Mouse (Mus musculus): ENCODE results near the gene Tbrg4.
A peak's percentile ranks its signal among the peaks of the same experiment; 100 is the strongest.

Tbrg4 gene

GRCm38 (mm10) chr11:6615250-6616205 is 10.3 kb downstream of the Tbrg4 start:
- DNase-seq, result no peak

GRCm38 (mm10) chr11:6605491-6606399 is 20.1 kb downstream of the Tbrg4 start, which contains the start of gene Nacad:
Nacad (minus strand) TSS chr11:6606053.
- DNase-seq, result no peak

DNA sequence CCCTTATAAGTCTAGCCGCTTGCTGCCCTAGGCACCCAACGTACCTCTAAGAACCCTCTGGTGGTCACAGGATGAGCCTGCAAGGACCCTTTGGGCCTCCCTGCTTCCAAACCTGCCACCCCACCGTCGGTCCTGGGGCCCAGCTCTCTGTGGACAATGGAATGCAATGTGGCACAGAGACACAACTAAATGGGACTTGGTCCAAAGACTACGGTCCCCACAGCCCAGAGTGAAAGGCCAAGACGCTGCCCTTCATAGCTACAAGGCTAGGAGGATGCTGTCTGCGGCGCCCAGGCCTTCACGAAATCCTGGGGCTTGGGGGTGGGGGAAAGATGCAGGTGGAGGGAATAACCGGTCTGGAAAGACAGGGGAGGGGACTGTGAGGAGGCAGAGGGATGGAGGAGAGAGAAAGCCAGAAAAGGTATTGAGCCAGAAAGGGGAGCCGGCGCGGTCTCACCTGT is 20.8 kb downstream of the Tbrg4 start:
- no peak for DNase-seq

GRCm38 (mm10) chr11:6604604-6604936 is 21.3 kb downstream of the Tbrg4 start:
- no peak for DNase-seq

DNA sequence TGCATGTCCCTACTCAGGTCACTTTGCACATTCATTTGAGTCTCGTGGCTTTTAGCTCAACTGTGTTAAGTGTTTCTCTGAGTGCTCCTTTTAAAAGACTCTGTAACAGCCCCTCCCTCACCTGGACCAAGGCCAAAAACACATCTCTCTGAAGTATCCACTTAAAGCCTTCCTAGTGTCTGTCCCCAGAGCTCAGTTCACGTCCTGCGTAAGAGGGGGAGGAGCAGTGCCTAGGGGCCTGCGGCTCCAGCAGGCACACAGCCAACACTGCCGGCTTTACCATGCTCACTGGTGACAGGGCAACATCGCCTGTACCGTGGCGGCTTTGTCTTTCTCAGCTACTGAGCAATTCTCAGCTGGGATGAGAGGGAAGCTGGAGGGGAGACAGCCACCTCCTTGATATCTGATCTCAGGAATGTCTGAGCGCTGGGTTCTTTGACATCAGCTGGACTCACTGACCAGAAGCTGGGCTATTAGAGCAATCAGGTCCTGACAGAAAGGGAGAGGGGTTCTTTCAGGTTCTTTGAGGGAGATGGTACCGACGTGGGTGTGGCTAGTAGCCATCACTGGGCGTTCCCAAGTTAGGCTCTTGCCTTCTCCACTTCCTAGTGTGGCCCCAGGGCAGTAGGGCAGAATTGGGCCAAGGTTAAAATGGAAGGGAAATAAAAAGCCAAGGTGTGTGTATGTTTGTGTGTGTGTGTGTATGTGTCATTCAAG is 21.8 kb downstream of the Tbrg4 start:
- DNase-seq, result peak in 1 of 2 experiments; percentile 34

- no peak for DNase-seq
Measured at GRCm38 (mm10) chr11:6603224-6603623, 22.6 kb downstream of the Tbrg4 start.

GRCm38 (mm10) chr11:6602662-6603061 is 23.2 kb downstream of the Tbrg4 start:
- no peak for DNase-seq

DNA sequence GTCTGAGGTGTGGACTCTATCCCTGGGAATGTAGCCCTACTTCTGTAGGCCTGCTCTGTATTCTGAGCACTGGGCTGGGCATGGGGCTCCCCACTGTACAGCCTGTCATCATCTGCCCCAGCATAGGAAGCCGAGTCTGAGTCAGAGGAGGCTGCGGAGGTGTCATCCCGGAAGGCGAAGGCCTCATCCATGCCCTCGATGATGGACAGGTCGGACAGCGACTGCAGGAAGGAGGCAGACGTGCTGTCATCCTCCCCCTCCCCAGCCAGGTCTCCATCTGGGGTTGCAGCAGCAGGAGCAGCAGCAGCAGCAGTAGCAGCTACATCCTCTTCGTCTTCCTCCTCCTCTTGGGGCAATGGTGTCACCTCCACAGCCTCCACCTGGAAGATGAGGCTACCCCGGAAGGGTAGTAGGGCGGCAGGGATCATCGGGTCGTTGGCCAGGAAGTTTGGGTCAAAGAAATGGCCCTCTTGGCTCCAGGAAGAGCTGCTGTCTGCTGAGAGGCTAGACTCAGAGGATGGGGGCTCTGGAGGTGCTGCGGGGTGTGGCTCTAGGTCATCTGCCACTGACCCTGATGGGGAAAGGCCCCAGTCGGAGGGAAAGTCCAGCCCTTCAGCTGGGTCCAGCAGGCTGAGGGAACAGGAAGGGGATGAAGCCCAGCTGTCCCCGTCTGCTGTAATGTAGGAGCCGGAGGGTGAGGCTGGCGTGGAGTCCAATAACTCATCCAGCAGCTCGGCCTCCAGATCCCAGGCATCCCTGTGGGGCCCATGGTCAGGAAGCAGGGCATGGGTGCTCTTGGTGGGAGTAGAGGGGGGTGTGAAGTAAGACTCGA is 24.0 kb downstream of the Tbrg4 start:
- DNase-seq, result no peak

GRCm38 (mm10) chr11:6600284-6600944 is 25.5 kb downstream of the Tbrg4 start:
- no peak for DNase-seq

GRCm38 (mm10) chr11:6599831-6600230 is 26.0 kb downstream of the Tbrg4 start:
- DNase-seq, result no peak

DNA sequence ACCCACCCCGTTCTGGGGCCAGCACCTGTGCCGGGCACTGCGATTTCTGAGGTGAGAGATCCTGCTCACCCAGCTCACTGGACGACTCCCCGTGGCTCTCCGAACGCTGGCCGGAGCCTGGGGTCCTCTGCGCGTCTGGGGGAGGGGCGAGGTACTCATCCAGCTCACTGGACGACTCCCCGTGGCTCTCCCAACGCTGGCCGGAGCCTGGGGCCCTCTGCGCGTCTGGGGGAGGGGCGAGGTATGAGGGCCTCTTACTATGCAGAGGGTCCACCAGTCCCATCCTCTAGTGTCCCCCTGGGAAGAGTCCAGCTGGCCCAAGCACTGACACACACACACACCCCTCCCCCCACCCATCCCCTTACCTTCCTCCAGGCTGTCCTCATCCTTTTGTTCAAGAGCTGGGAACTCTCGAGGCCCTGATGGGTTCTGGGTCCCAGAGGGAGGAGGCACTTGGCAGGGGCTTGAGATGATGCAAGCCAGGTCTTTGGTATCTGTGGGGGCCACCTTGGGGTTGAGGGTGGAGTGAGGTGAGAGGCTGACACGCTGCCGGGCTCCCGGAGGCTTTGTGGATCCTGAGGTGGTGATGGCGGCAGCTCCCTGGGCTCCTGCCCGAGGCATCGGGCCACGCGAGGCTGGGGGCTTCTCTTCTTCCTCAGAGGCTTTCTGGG is 26.7 kb downstream of the Tbrg4 start:
- no peak for DNase-seq

DNA sequence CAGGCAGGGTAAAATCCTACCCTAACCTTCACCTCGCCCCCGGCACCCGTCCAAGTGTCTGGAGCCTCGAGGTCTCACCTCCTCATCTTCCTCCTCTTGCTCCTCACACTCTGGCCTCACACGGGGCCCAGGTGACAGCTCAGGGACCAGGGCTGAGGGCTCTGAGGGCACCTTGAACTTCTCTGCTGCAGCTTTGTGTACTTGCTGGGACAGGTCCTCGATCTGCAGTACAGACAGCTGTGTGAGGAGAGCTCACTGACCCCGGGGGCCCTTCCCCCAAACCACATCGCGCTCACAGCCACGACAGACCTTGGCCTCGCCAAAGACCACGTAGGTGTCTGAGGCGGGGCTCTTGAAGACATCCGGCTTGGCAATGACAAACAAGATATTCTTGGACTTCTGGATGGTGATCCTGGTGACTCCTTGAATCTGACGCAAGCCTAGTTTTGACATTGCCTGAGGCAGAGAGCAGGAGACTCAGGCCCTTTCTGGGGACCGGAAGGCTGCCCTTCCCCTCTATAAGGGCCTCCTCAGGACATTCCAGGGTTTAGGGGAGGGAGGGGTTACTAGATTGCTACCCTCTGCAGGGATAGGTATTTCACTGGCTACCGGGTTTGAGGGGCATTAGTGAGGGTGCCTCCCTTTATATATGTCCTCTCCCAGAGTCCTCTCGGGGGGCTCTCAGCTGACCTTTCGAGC is 27.5 kb downstream of the Tbrg4 start:
- DNase-seq, result no peak

GRCm38 (mm10) chr11:6597523-6597922 is 28.3 kb downstream of the Tbrg4 start:
- no peak for DNase-seq

DNA sequence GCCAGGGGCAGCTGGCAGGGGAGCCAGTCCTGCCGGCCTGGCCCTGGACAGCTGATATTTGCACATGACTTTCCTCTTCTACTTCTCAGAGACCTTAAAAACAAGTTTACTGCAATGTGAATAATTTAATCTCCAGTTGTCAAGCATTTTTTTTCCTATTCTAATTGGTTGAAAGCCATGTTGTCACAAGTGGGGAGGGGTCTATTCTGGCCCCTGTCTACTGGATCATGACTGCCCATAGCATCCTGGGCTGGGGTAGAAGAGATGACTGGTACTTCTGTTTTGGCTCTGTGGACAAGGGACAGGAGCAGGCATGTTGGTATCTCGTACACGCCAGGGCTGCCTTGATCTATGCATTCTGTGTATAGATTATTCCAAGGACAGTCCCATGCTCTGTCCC is 29.3 kb downstream of the Tbrg4 start:
- no peak for DNase-seq

DNA sequence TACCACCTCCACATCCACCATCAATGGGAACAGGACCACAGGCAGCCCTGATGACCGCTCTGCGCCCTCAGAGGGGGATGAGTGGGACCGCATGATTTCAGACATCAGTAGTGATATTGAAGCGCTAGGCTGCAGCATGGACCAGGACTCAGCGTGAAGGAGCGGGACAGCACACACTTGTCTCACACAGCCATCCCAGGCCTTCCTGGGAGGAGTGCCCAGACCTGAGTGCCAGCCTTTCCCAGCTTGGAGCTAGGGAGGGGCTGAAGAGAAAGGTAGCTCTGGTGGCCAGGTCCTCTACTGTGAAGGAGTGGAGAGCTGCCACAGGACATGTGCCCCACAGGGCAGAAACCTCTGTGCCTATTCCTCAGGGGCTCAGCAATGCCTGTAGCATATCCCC is 29.7 kb downstream of the Tbrg4 start:
- DNase-seq, result no peak

DNA sequence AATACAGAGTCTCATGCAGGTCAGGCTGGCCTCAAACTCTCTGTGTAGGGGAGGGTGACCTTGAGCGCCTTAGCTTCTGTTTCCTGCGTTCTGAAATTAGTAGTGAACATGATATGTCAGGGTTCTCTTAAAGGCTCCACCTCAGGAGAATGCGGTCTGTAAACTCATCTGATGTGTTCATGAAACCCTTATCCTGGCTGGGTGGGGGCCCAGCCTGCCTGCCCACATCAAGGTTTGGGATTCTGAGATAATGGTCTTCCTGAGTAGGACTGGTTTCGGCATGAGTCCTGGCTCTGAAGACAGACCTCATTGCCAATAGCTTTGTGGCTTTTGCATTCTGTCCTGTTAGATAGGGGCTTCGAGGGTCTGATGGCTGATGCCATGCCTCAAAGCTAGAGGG is 30.5 kb downstream of the Tbrg4 start:
- DNase-seq, result no peak

DNA sequence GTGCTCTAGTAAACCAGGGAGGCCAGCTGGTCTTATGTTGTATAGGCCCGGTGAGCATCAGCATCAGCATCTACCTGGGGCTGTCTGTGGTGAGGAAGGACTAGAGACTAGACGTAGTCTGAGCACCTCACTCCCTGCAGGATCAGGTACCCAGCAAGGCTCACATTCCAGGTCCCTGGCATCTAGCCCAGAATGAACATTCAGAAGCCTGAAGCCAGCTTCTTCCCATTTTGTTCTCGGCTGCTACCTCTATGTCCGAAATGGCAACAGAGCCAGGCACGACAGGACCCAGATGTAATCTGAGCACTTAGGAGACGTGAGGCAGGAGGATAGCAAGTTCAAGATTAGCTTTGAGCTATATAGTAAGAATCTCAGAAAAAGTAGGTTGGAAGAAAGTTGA is 31.0 kb downstream of the Tbrg4 start:
- peak in 1 of 2 experiments; percentile 52 for DNase-seq

- peak in 1 of 2 experiments; percentile 24 for DNase-seq
Measured at GRCm38 (mm10) chr11:6593406-6593805, 32.5 kb downstream of the Tbrg4 start.

- DNase-seq, result no peak
Measured at GRCm38 (mm10) chr11:6590933-6591675, 34.8 kb downstream of the Tbrg4 start.
